Mouse (Mus musculus) heart, embryonic 11.5 days (tissue): ENCODE measurements around the gene Gm20696. TPM values are rescaled to one million over a fixed set of nuclear protein-coding genes. Genes with fewer than 3 reads are reported as not detected.

Experiments used
- ATAC-seq: fragments of 200-750 bp; cut with Nextera tagmentation; replicated peaks from 2 replicates; pipeline ENCODE4 v1.8.0; 2017; ENCODE audit warnings: moderate library complexity; ENCODE audit not compliant: insufficient number of reproducible peaks, low FRiP score, low TSS enrichment
- H3K27ac ChIP-seq: fragments of 300-500 bp; sonication (generic); 2 replicates; pipeline ENCODE4 v1.5.1; 2014; ENCODE audit warnings: mild to moderate bottlenecking, low read depth, low read length
- H3K27me3 ChIP-seq: fragments of 300-500 bp; sonication (generic); 2 replicates; pipeline ENCODE4 v1.6.1; 2014; ENCODE audit warnings: mild to moderate bottlenecking, low read length, mixed read lengths; ENCODE audit not compliant: control insufficient read depth, insufficient read depth
- H3K36me3 ChIP-seq: fragments of 300-500 bp; sonication (generic); 2 replicates; pipeline ENCODE4 v1.6.1; 2014; ENCODE audit warnings: mild to moderate bottlenecking, low read length, moderate library complexity, mixed read lengths; ENCODE audit not compliant: control insufficient read depth, insufficient read depth
- H3K4me1 ChIP-seq: fragments of 300-500 bp; sonication (generic); 2 replicates; pipeline ENCODE4 v1.6.1; 2014; ENCODE audit warnings: low read length; ENCODE audit not compliant: control insufficient read depth, insufficient read depth
- H3K4me2 ChIP-seq: fragments of 300-500 bp; sonication (generic); 2 replicates; pipeline ENCODE4 v1.6.1; 2014; ENCODE audit warnings: mild to moderate bottlenecking, moderate library complexity
- H3K4me3 ChIP-seq: fragments of 300-500 bp; sonication (generic); 2 replicates; pipeline ENCODE4 v1.5.1; 2014; ENCODE audit warnings: low read depth, low read length
- H3K9ac ChIP-seq: fragments of 300-500 bp; sonication (generic); 2 replicates; pipeline ENCODE4 v1.6.1; 2014; ENCODE audit warnings: mild to moderate bottlenecking, low read depth, low read length, moderate library complexity
- H3K9me3 ChIP-seq: fragments of 300-500 bp; sonication (generic); replicated peaks from 2 replicates; pipeline ENCODE4 v1.6.1; 2016; ENCODE audit warnings: low read length; ENCODE audit not compliant: control insufficient read depth
- WGBS: fragments of 180-500 bp; shearing (Covaris S2); extraction: QIAGEN DNeasy Blood & Tissue Kit; methylation state at CpG from one replicate; pipeline ENCODE4 v1.1.7; 2014; ENCODE audit not compliant: insufficient replicate concordance; 5-methylcytosine and 5-hydroxymethylcytosine counted together
- polyA plus RNA-seq: library from polyadenylated mRNA; unstranded; fragments of >200 nt; fragmentation: Nextera tagmentation; extraction: Ambion mirVana; gene quantifications from 2 replicates; pipeline ENCODE4 v1.2.1, GENCODE M21; 2014

Gm20696 gene
- polyA plus RNA-seq, 1 experiment from 2014 or later, result 4.0 TPM

- H3K36me3 ChIP-seq, result no peaks in the 10 kb centered on the region
- H3K4me2 ChIP-seq, result no peak overlapping the region
- no peaks in the 10 kb centered on the region for H3K9me3 ChIP-seq
- no peak overlapping the region for H3K4me3 ChIP-seq
- ATAC-seq, result no peak
- H3K4me1 ChIP-seq, result no peaks in the 10 kb centered on the region
- H3K27me3 ChIP-seq, result no peaks in the 10 kb centered on the region
- H3K9ac ChIP-seq, result no peak overlapping the region
- no peak overlapping the region for H3K27ac ChIP-seq
- 87% methylated on average over 9 of the region's 9 CpGs for WGBS
These were observed 385.2 kb downstream of the Gm20696 start for GRCm38 (mm10) chr6:99281433-99281832.

- H3K36me3 ChIP-seq, result no peaks in the 10 kb centered on the region
- no peak overlapping the region for H3K9ac ChIP-seq
- no peak for ATAC-seq
- H3K4me1 ChIP-seq, result no peaks in the 10 kb centered on the region; the same call in 1 of the 2 replicates
- H3K4me2 ChIP-seq, result no peak overlapping the region
- WGBS, result 79% methylated on average over 5 of the region's 5 CpGs
- H3K27me3 ChIP-seq, result no peaks in the 10 kb centered on the region
- H3K27ac ChIP-seq, result no peak overlapping the region
- H3K9me3 ChIP-seq, result no peaks in the 10 kb centered on the region
- no peak overlapping the region for H3K4me3 ChIP-seq
These were observed 386.0 kb downstream of the Gm20696 start for GRCm38 (mm10) chr6:99280619-99281018.

- Histone ChIP-seq H3K36me3 (no peaks in the 10 kb centered on the region), H3K9ac (no peak overlapping the region), H3K4me3 (no peak overlapping the region), H3K9me3 (no peaks in the 10 kb centered on the region), H3K4me1 (peaks cover 3% of the 10 kb centered on the region), H3K27ac (no peak overlapping the region), H3K27me3 (no peaks in the 10 kb centered on the region), H3K4me2 (no peak overlapping the region)
- no peak for ATAC-seq
- 89% methylated on average over 1 of the region's 1 CpGs for WGBS
These were observed 389.3 kb downstream of the Gm20696 start for GRCm38 (mm10) chr6:99277251-99277650.

GRCm38 (mm10) chr6:99276297-99276653 is 390.3 kb downstream of the Gm20696 start:
- no peak overlapping the region for H3K9ac ChIP-seq
- no peak overlapping the region for H3K4me2 ChIP-seq
- H3K36me3 ChIP-seq, result no peaks in the 10 kb centered on the region
- H3K9me3 ChIP-seq, result no peaks in the 10 kb centered on the region
- H3K4me3 ChIP-seq, result no peak overlapping the region
- WGBS, result 35% methylated on average over 7 of the region's 7 CpGs
- peaks cover 3% of the 10 kb centered on the region for H3K4me1 ChIP-seq
- no peaks in the 10 kb centered on the region for H3K27me3 ChIP-seq
- no peak overlapping the region for H3K27ac ChIP-seq
- ATAC-seq, result no peak

GRCm38 (mm10) chr6:99275381-99276296 is 391.0 kb downstream of the Gm20696 start:
- H3K27ac ChIP-seq, result no peak overlapping the region

GRCm38 (mm10) chr6:99274667-99275066 is 391.9 kb downstream of the Gm20696 start:
- H3K36me3 ChIP-seq, result no peaks in the 10 kb centered on the region
- no peak overlapping the region for H3K9ac ChIP-seq
- no peaks in the 10 kb centered on the region for H3K27me3 ChIP-seq
- H3K4me1 ChIP-seq, result peaks cover 3% of the 10 kb centered on the region
- no peak overlapping the region for H3K4me3 ChIP-seq
- no peaks in the 10 kb centered on the region for H3K9me3 ChIP-seq
- WGBS, result 87% methylated on average over 5 of the region's 5 CpGs
- H3K4me2 ChIP-seq, result no peak overlapping the region
- no peak for ATAC-seq
- no peak overlapping the region for H3K27ac ChIP-seq

More at GRCm38 (mm10) chr6:99275381-99276296, 391.0 kb downstream of the Gm20696 start:
- H3K4me1 ChIP-seq, result peaks cover 3% of the 10 kb centered on the region
- H3K27me3 ChIP-seq, result no peaks in the 10 kb centered on the region
- no peaks in the 10 kb centered on the region for H3K36me3 ChIP-seq
- H3K9me3 ChIP-seq, result no peaks in the 10 kb centered on the region
- no peak for ATAC-seq
- H3K4me3 ChIP-seq, result no peak overlapping the region
- no peak overlapping the region for H3K4me2 ChIP-seq
- H3K9ac ChIP-seq, result no peak overlapping the region
- 52% methylated on average over 21 of the region's 21 CpGs for WGBS

- no peak overlapping the region for H3K4me2 ChIP-seq
- H3K9ac ChIP-seq, result no peak overlapping the region
- H3K36me3 ChIP-seq, result no peaks in the 10 kb centered on the region
- H3K4me3 ChIP-seq, result no peak overlapping the region
- ATAC-seq, result no peak
- H3K27ac ChIP-seq, result no peak overlapping the region
- 65% methylated on average over 6 of the region's 6 CpGs for WGBS
- no peaks in the 10 kb centered on the region for H3K27me3 ChIP-seq
- H3K4me1 ChIP-seq, result peaks cover 3% of the 10 kb centered on the region
- no peaks in the 10 kb centered on the region for H3K9me3 ChIP-seq
These were observed 392.4 kb downstream of the Gm20696 start for GRCm38 (mm10) chr6:99274222-99274621.

- no peaks in the 10 kb centered on the region for H3K9me3 ChIP-seq
- no peaks in the 10 kb centered on the region for H3K27me3 ChIP-seq
- no peak overlapping the region for H3K4me3 ChIP-seq
- peaks cover 9% of the 10 kb centered on the region for H3K4me1 ChIP-seq
- no peak overlapping the region for H3K9ac ChIP-seq
- 72% methylated on average over 5 of the region's 5 CpGs for WGBS
- H3K36me3 ChIP-seq, result no peaks in the 10 kb centered on the region
- no peak for ATAC-seq
- no peak overlapping the region for H3K4me2 ChIP-seq
- H3K27ac ChIP-seq, result no peak overlapping the region
These were observed 393.4 kb downstream of the Gm20696 start for GRCm38 (mm10) chr6:99273177-99273576.

GRCm38 (mm10) chr6:99272174-99272573 is 394.4 kb downstream of the Gm20696 start:
- ATAC-seq, result no peak
- no peaks in the 10 kb centered on the region for H3K9me3 ChIP-seq
- H3K36me3 ChIP-seq, result no peaks in the 10 kb centered on the region
- no peak overlapping the region for H3K9ac ChIP-seq
- no peak overlapping the region for H3K4me2 ChIP-seq
- peaks cover 11% of the 10 kb centered on the region for H3K4me1 ChIP-seq
- H3K4me3 ChIP-seq, result no peak overlapping the region
- 87% methylated on average over 3 of the region's 3 CpGs for WGBS
- H3K27me3 ChIP-seq, result no peaks in the 10 kb centered on the region
- H3K27ac ChIP-seq, result no peak overlapping the region
